Mouse (Mus musculus) stomach, embryonic 14.5 days (tissue): ENCODE data around the gene Gcnt2. TPM values are rescaled to one million over a fixed set of nuclear protein-coding genes. Genes with fewer than 3 reads are reported as not detected.

Experiments used
- ATAC-seq: fragments of 200-750 bp; cut with Nextera tagmentation; 2 replicates; pipeline ENCODE4 v1.8.0; 2017; ENCODE audit warnings: low read depth, moderate TSS enrichment; ENCODE audit not compliant: insufficient number of reproducible peaks, insufficient read depth, low FRiP score
- H3K27ac ChIP-seq: fragments of 300-500 bp; sonication (generic); 2 replicates; pipeline ENCODE4 v1.5.1; 2014; ENCODE audit warnings: mild to moderate bottlenecking, low read length, moderate library complexity, mixed read lengths
- H3K27me3 ChIP-seq: fragments of 300-500 bp; sonication (generic); 2 replicates; pipeline ENCODE4 v1.6.1; 2014; ENCODE audit warnings: low read length, control low read depth, mixed read lengths; ENCODE audit not compliant: control insufficient read depth, insufficient read depth
- H3K36me3 ChIP-seq: fragments of 300-500 bp; sonication (generic); 2 replicates; pipeline ENCODE4 v1.6.1; 2014; ENCODE audit warnings: mild to moderate bottlenecking, control low read depth, low read length, moderate library complexity, mixed read lengths; ENCODE audit not compliant: control insufficient read depth, insufficient read depth
- H3K4me1 ChIP-seq: fragments of 300-500 bp; sonication (generic); 2 replicates; pipeline ENCODE4 v1.6.1; 2014; ENCODE audit warnings: low read length, control low read depth, mixed read lengths; ENCODE audit not compliant: control insufficient read depth, insufficient read depth
- H3K4me2 ChIP-seq: fragments of 300-500 bp; sonication (generic); replicated peaks from 2 replicates; pipeline ENCODE4 v1.6.1; 2014; ENCODE audit warnings: low read depth, low read length, control low read depth
- H3K4me3 ChIP-seq: fragments of 300-500 bp; sonication (generic); 2 replicates; pipeline ENCODE4 v1.5.1; 2014; ENCODE audit warnings: low read depth, low read length, control low read depth
- H3K9ac ChIP-seq: fragments of 300-500 bp; sonication (generic); replicated peaks from 2 replicates; pipeline ENCODE4 v1.6.1; 2014; ENCODE audit warnings: low read depth, mild to moderate bottlenecking, control low read depth, low read length, moderate library complexity, mixed read lengths
- H3K9me3 ChIP-seq: fragments of 300-500 bp; sonication (generic); 2 replicates; pipeline ENCODE4 v1.6.1; 2016; ENCODE audit warnings: low read depth, low read length, control low read depth; ENCODE audit not compliant: control insufficient read depth
- WGBS: fragments of 180-500 bp; shearing (Covaris S2); extraction: QIAGEN DNeasy Blood & Tissue Kit; methylation state at CpG from one replicate; pipeline ENCODE4 v1.1.7; 2014; 5-methylcytosine and 5-hydroxymethylcytosine counted together
- polyA plus RNA-seq: library from polyadenylated mRNA; unstranded; fragments of >200 nt; fragmentation: Nextera tagmentation; extraction: Ambion mirVana; gene quantifications from 2 replicates; pipeline ENCODE4 v1.2.1, GENCODE M21; 2014

Gene Gcnt2
- polyA plus RNA-seq, 1 experiment from 2014 or later, result 8.3 TPM

- H3K27me3 ChIP-seq, result no peaks in the 10 kb centered on the region
- H3K9me3 ChIP-seq, result no peaks in the 10 kb centered on the region
- no peak overlapping the region for H3K27ac ChIP-seq
- no peak overlapping the region for H3K9ac ChIP-seq
- no peak overlapping the region for H3K4me3 ChIP-seq
- no peak overlapping the region for H3K4me2 ChIP-seq
- no peak for ATAC-seq
- H3K4me1 ChIP-seq, result 0 out of 2 replicates have a peak, but pooled peaks cover 3% of the 10 kb centered on the region
- no peaks in the 10 kb centered on the region for H3K36me3 ChIP-seq
- 91% methylated on average over 7 of the region's 7 CpGs for WGBS
Measured at GRCm38 (mm10) chr13:40904080-40904479, 44.5 kb downstream of the Gcnt2 start.

- no peak overlapping the region for H3K27ac ChIP-seq
- no peaks in the 10 kb centered on the region for H3K36me3 ChIP-seq
- 88% methylated on average over 7 of the region's 7 CpGs for WGBS
- H3K9ac ChIP-seq, result no peak overlapping the region
- no peaks in the 10 kb centered on the region for H3K9me3 ChIP-seq
- H3K4me1 ChIP-seq, result 0 out of 2 replicates have a peak, but pooled peaks cover 3% of the 10 kb centered on the region
- ATAC-seq, result no peak
- no peaks in the 10 kb centered on the region for H3K27me3 ChIP-seq
- H3K4me2 ChIP-seq, result no peak overlapping the region
- H3K4me3 ChIP-seq, result no peak overlapping the region
Measured at GRCm38 (mm10) chr13:40906528-40906927, 47.0 kb downstream of the Gcnt2 start.

GRCm38 (mm10) chr13:40907274-40907673 is 47.7 kb downstream of the Gcnt2 start:
- no peaks in the 10 kb centered on the region for H3K27me3 ChIP-seq
- H3K9me3 ChIP-seq, result no peaks in the 10 kb centered on the region
- H3K27ac ChIP-seq, result peak overlapping the region; percentile 61; the same call in 1 of the 2 replicates
- no peak for ATAC-seq
- WGBS, result 72% methylated on average over 7 of the region's 7 CpGs
- 0 out of 2 replicates have a peak, but pooled peaks cover 3% of the 10 kb centered on the region for H3K4me1 ChIP-seq
- H3K36me3 ChIP-seq, result no peaks in the 10 kb centered on the region
- H3K9ac ChIP-seq, result no peak overlapping the region
- no peak overlapping the region for H3K4me2 ChIP-seq
- no peak overlapping the region for H3K4me3 ChIP-seq

- H3K27ac ChIP-seq, result peak overlapping the region; percentile 61; the same call in 1 of the 2 replicates
Measured at GRCm38 (mm10) chr13:40908044-40908443, 48.5 kb downstream of the Gcnt2 start.

GRCm38 (mm10) chr13:40909060-40909459 is 49.5 kb downstream of the Gcnt2 start:
- Histone ChIP-seq H3K27ac (no peak overlapping the region), H3K4me2 (no peak overlapping the region), H3K9ac (no peak overlapping the region), H3K27me3 (no peaks in the 10 kb centered on the region), H3K36me3 (no peaks in the 10 kb centered on the region), H3K4me1 (no peaks in the 10 kb centered on the region), H3K9me3 (no peaks in the 10 kb centered on the region), H3K4me3 (no peak overlapping the region)
- no peak for ATAC-seq
- WGBS, result 81% methylated on average over 8 of the region's 8 CpGs

More at GRCm38 (mm10) chr13:40908044-40908443, 48.5 kb downstream of the Gcnt2 start:
- ATAC-seq, result no peak
- Histone ChIP-seq H3K9ac (no peak overlapping the region), H3K4me1 (0 out of 2 replicates have a peak, but pooled peaks cover under 1% of the 10 kb centered on the region), H3K27me3 (no peaks in the 10 kb centered on the region), H3K36me3 (no peaks in the 10 kb centered on the region), H3K4me3 (no peak overlapping the region), H3K9me3 (no peaks in the 10 kb centered on the region), H3K4me2 (no peak overlapping the region)
- 70% methylated on average over 6 of the region's 6 CpGs for WGBS

- 92% methylated on average over 6 of the region's 6 CpGs for WGBS
- no peak overlapping the region for H3K4me2 ChIP-seq
- no peak overlapping the region for H3K9ac ChIP-seq
Measured at GRCm38 (mm10) chr13:40910047-40910446, 50.5 kb downstream of the Gcnt2 start.

GRCm38 (mm10) chr13:40911951-40912350 is 52.4 kb downstream of the Gcnt2 start:
- Histone ChIP-seq H3K27ac (no peak overlapping the region), H3K4me2 (no peak overlapping the region), H3K9me3 (no peaks in the 10 kb centered on the region), H3K27me3 (no peaks in the 10 kb centered on the region), H3K4me3 (no peak overlapping the region), H3K36me3 (no peaks in the 10 kb centered on the region), H3K4me1 (peaks cover 8% of the 10 kb centered on the region; the same call in 1 of the 2 replicates), H3K9ac (no peak overlapping the region)
- ATAC-seq, result no peak
- WGBS, result 92% methylated on average over 6 of the region's 6 CpGs

More at GRCm38 (mm10) chr13:40910047-40910446, 50.5 kb downstream of the Gcnt2 start:
- no peaks in the 10 kb centered on the region for H3K27me3 ChIP-seq
- H3K36me3 ChIP-seq, result no peaks in the 10 kb centered on the region
- H3K4me1 ChIP-seq, result no peaks in the 10 kb centered on the region
- no peak overlapping the region for H3K27ac ChIP-seq
- H3K4me3 ChIP-seq, result no peak overlapping the region
- no peak for ATAC-seq
- no peaks in the 10 kb centered on the region for H3K9me3 ChIP-seq

GRCm38 (mm10) chr13:40913395-40914018 is 54.0 kb downstream of the Gcnt2 start:
- Histone ChIP-seq H3K4me2 (no peak overlapping the region), H3K4me3 (no peak overlapping the region), H3K27me3 (no peaks in the 10 kb centered on the region), H3K4me1 (peaks cover 15% of the 10 kb centered on the region; the same call in 1 of the 2 replicates), H3K9ac (no peak overlapping the region), H3K27ac (no peak overlapping the region), H3K9me3 (no peaks in the 10 kb centered on the region), H3K36me3 (no peaks in the 10 kb centered on the region)
- 80% methylated on average over 14 of the region's 14 CpGs for WGBS
- no peak for ATAC-seq
